Mouse (Mus musculus) liver, postnatal 0 days (tissue): Measurements from ENCODE around the gene Nr1h4.

Source experiments
- CTCF ChIP-seq: sonication (generic); IDR thresholded peaks from 2 replicates; pipeline ENCODE4 v1.5.1; 2016; ENCODE audit warnings: antibody characterized with exemption, low read depth
- EP300 ChIP-seq: IDR thresholded peaks from 2 replicates; pipeline ENCODE4 v1.6.1; 2016; ENCODE audit warnings: antibody characterized with exemption, low read depth, mild to moderate bottlenecking

GRCm38 (mm10) chr10:89453068-89453641 lies 80.2 kb downstream of the Nr1h4 start:
- TF ChIP-seq CTCF (no peak), EP300 (no peak)
